Mouse (Mus musculus) mouse embryonic stem cell (cell line): ENCODE measurements around the gene Zmpste24.

Source experiments
- in situ Hi-C, 2 experiments: fragments of 300-500 bp; cut with MboI; formaldehyde crosslinking; loops; 1 replicate in 1 of 2; 3 replicates in 1 of 2; pipeline ENCODE4 v1.14.3; 2019 to 2020; ENCODE audit warnings: low sequenced_read_pairs in 2 of 2, low pct_unique_long_range_greater_than_20kb in 1 of 2, mixed read lengths in 1 of 2; ENCODE audit not compliant: unreplicated experiment in 1 of 2

Gene Zmpste24

GRCm38 (mm10) chr4:121040323-121040722 lies 57.7 kb downstream of the Zmpste24 start:
- in situ Hi-C loops = no loop called here

- in situ Hi-C loops = no loop called here
Observed at GRCm38 (mm10) chr4:121039331-121040115, 58.5 kb downstream of the Zmpste24 start, which contains the start of gene Col9a2. Gene Col9a2 (plus strand): TSS chr4:121039385.

GRCm38 (mm10) chr4:121033006-121033405 lies 65.0 kb downstream of the Zmpste24 start:
- in situ Hi-C loops = no loop called here

GRCm38 (mm10) chr4:121031440-121031839 lies 66.6 kb downstream of the Zmpste24 start:
- in situ Hi-C loops = no loop called here

GRCm38 (mm10) chr4:121029632-121030031 lies 68.4 kb downstream of the Zmpste24 start:
- in situ Hi-C loops = no loop called here

DNA sequence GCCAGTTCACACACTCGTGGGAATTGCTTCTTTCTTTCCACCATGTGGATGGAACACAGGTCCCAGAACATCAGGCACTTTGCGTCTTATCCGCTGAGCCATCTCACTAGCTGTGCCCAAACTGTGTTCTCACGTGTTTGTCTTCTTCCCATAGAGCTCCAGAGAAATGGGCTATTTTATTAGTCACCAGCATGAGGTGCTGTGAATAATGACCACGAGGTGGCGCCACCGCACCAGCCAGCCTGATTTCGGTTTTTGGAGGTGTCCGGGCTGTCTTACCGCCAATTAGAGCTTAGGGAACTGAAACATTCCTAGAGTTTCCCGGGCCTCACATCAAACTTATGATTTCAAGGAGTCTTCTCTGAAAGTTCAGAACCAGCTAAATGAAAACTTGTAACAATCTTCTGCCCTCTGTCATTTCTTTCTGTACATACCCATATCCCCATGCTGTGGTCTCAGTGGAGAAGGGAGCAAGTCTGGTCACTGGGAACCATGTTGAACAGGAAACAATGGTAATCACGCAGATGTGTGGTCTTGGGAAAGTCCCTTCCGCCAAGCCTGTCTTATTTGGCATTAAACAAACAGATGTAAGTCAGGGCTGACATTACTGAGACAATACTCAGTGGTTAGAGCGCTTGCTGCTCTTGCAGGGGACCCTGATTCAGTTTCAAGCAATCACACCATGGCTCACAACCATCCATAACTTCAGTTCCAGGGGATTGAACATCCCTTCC lies 69.2 kb downstream of the Zmpste24 start:
- in situ Hi-C loops = no loop called here

DNA sequence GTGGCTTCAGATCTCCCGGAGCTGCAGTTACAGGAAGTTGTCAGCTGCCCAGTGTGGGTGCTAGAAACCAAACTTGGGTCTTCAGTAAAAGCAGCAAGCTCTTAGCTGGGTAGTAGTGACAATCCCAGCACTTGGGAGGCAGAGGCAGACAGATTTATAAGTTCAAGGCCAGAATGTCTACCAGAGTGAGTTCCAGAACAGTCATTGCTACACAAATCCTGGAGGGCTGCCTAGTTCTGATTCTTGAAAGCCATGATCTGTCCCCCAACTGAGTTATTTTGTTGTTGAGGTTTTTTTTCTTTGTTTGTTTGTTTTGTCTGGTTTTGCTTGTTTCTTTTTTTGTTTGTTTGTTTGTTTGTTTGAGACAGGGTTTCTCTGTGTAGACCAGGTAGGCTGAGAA lies 69.9 kb downstream of the Zmpste24 start:
- in situ Hi-C loops = no loop called here

DNA sequence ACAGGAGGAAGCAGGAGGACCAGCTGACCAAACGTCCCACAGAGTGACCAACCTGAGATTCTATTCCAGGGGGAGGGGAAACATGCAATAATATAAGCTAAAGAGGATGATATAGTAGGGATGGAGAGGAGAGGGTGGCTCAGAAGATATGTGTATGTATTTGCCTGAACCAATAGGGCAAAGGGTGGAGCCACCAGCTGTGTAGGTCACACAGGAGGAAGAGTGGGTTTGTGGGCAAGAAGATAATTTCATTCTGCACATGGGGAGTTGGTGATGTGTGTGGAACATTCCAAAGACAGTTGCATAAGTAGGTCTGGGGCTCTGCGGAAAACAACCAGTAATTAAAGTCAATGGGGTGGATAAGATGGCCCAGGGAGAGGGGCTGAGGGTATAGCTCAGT lies 72.4 kb downstream of the Zmpste24 start:
- in situ Hi-C loops = no loop called here

DNA sequence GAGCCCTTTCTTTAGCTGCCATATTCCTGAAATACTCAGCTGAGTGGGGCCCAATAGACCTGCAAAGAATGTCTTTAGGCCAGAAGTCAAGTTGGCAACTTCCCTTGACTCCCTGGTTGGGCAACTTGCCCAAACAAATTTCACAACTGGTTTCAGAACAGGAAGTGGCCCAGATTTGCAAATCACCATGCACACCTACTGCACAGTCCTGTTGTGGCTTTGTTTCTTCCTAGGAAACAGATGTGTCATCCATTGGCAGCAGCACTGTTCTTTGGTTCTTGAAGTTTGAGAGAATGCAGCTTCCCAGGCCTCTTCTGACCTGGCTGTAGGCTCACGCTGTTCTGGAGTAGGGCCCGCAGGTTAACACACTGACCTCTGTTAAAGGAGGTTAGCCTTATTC lies 74.1 kb downstream of the Zmpste24 start:
- in situ Hi-C loops = no loop called here

DNA sequence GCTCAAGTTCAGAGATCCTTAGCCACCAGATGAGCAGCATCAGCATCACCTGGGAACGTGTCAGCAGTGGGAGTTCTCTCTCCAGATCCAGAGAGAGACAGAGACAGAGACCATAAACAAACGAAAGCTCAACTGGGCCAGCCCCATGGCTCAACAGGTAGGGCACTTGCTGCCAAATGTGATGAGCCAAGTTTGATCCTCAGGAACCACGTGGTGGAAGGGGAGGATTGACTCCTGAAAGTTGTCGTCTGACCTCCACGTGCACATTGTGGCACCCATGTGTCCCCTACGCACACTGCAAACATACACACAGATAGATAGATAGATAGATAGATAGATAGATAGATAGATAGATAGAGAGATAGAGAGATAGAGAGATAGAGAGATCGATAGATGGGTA lies 74.6 kb downstream of the Zmpste24 start:
- in situ Hi-C loops = no loop called here

DNA sequence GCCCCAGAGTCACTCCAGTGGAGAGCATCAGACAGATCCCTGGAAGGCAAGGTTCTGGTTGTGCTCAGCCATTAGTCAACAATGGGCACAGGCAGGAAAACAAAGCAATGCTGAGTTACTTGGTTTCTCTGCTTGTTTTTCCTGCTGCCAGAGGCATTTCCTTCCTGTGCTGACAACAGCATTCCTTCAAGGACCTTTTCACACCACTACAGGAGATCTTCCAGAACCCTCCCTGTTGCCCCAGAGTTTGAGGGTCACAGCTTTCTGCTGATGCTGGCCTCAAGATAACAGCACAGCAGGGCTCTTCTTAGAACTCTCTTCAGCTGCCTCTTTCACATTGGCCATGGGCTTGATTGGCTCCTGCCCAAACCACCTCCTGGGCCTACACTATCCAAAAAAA lies 76.1 kb downstream of the Zmpste24 start:
- in situ Hi-C loops = no loop called here

DNA sequence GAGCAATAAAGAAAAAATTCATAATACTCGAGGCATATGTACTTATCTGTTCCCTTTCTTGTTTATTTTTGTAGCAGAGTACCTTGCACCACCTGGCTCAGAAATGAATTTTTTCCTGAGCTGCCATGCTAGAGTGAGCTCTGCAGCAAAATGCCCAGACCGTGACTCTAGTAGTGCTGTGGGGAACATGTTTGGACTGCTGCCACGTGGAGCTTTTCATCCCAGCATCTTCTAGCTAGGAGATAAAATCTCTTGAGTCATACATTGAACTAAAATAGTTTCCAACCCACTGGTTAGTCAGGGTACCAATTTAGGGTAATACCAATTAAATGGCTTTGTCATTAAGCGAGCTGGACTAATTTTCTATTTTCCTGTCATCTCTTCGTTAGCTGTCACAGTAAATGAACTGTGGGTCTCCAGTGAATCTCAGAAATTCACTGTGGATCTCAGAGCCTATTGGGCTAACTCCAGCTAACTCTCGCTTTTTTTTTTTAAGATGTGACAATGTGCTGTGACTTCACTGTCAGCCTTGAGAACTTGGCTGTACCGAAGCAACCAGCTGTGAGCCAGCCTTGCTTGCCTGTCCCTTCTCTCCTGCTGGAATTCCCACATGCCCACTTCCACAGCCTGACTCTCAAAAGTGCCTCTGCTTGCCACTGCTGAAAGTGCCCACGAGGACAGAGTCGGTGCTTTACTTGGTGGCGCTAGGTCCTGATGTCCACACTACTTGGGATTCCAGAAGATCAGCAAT lies 77.8 kb downstream of the Zmpste24 start:
- in situ Hi-C loops = no loop called here

GRCm38 (mm10) chr4:121018250-121018649 lies 79.8 kb downstream of the Zmpste24 start:
- in situ Hi-C loops = no loop called here

DNA sequence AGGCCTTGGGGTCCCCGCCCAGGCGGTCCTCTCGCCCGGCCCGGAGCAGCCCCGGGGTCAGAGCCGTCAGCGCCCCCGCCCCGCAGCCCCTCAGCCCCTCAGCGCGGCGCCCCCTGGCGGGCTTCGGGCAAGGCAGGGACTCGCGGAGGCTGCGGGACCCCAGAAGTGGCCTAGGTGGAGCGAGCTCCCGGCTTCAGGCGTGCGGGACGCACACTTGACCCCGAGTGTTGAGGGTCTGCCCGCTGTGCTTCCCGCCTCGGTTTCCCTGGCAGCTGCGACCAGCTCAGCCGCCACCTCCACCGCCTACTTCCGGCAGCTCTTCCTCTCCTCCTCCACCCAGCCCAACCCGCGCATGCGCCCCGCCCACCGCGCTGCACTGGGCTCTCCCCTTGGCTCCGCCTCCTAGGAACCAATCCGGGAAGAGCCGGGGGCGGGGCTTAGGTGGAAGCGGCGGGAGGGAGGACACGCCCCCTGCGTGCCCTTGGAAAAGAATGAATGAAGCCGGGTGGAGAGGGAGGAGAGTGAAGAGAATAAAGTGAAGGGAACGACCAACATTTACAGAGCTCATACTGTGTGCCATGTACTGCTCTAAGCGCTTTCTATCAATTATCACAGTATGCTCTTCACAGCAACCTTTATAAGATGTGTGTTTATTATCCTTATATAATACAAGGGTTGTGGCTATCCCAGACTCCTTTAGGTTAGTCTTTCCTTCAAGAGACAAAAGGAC lies 80.9 kb downstream of the Zmpste24 start, which contains the start of gene Smap2:
Gene Smap2 (minus strand): TSS at position 320 of the 730 bp plus-strand sequence.
- in situ Hi-C loops = no loop called here

GRCm38 (mm10) chr4:121016021-121016898 lies 81.8 kb downstream of the Zmpste24 start:
- in situ Hi-C loops = no loop called here

- in situ Hi-C loops = no loop called here
Observed at GRCm38 (mm10) chr4:121015268-121015659, 82.8 kb downstream of the Zmpste24 start.

DNA sequence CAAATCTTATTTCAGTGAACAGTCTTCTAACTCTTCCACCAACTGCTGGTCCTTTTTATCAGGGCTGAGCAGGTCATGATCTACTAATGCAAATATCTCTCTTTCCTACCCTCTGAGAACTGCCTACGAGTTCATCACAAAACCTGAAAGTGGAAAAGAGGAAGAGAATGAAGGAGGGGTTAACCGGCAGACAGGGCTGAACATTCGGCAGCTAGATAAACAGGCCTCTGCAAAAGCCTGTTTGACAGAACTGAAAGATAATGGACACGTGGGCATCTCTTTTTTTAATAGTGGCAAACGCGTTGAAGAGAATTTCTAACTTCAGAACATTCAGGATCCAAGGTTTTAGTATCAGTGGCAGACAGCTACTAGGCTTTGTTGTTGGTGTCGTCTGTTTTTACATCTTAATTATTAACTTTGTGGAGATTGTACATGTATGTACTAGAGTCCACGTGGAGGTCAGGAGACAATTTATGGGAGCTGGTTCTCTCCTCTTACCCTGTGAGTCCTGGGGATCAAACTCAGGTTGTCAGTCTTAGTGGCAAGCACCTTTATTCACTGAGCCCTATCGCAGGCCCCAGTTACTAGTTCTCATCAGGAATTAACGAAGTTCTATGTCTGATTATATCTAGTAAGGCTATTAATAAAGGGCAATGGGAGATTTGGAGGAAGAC lies 83.3 kb downstream of the Zmpste24 start:
- in situ Hi-C loops = no loop called here
